Mouse (Mus musculus) heart, embryonic 11.5 days (tissue): ENCODE data around the gene Unc5cl. TPM values are rescaled to one million over a fixed set of nuclear protein-coding genes. Genes with fewer than 3 reads are reported as not detected.

Experiments
- ATAC-seq: fragments of 200-750 bp; cut with Nextera tagmentation; replicated peaks from 2 replicates; pipeline ENCODE4 v1.8.0; 2017; ENCODE audit warnings: moderate library complexity; ENCODE audit not compliant: insufficient number of reproducible peaks, low FRiP score, low TSS enrichment
- H3K27ac ChIP-seq: fragments of 300-500 bp; sonication (generic); 2 replicates; pipeline ENCODE4 v1.5.1; 2014; ENCODE audit warnings: mild to moderate bottlenecking, low read depth, low read length
- H3K27me3 ChIP-seq: fragments of 300-500 bp; sonication (generic); 2 replicates; pipeline ENCODE4 v1.6.1; 2014; ENCODE audit warnings: mild to moderate bottlenecking, low read length, mixed read lengths; ENCODE audit not compliant: control insufficient read depth, insufficient read depth
- H3K36me3 ChIP-seq: fragments of 300-500 bp; sonication (generic); 2 replicates; pipeline ENCODE4 v1.6.1; 2014; ENCODE audit warnings: mild to moderate bottlenecking, low read length, moderate library complexity, mixed read lengths; ENCODE audit not compliant: control insufficient read depth, insufficient read depth
- H3K4me1 ChIP-seq: fragments of 300-500 bp; sonication (generic); 2 replicates; pipeline ENCODE4 v1.6.1; 2014; ENCODE audit warnings: low read length; ENCODE audit not compliant: control insufficient read depth, insufficient read depth
- H3K4me2 ChIP-seq: fragments of 300-500 bp; sonication (generic); 2 replicates; pipeline ENCODE4 v1.6.1; 2014; ENCODE audit warnings: mild to moderate bottlenecking, moderate library complexity
- H3K4me3 ChIP-seq: fragments of 300-500 bp; sonication (generic); 2 replicates; pipeline ENCODE4 v1.5.1; 2014; ENCODE audit warnings: low read depth, low read length
- H3K9ac ChIP-seq: fragments of 300-500 bp; sonication (generic); 2 replicates; pipeline ENCODE4 v1.6.1; 2014; ENCODE audit warnings: mild to moderate bottlenecking, low read depth, low read length, moderate library complexity
- H3K9me3 ChIP-seq: fragments of 300-500 bp; sonication (generic); replicated peaks from 2 replicates; pipeline ENCODE4 v1.6.1; 2016; ENCODE audit warnings: low read length; ENCODE audit not compliant: control insufficient read depth
- WGBS: fragments of 180-500 bp; shearing (Covaris S2); extraction: QIAGEN DNeasy Blood & Tissue Kit; methylation state at CpG from one replicate; pipeline ENCODE4 v1.1.7; 2014; ENCODE audit not compliant: insufficient replicate concordance; 5-methylcytosine and 5-hydroxymethylcytosine counted together
- polyA plus RNA-seq: library from polyadenylated mRNA; unstranded; fragments of >200 nt; fragmentation: Nextera tagmentation; extraction: Ambion mirVana; gene quantifications from 2 replicates; pipeline ENCODE4 v1.2.1, GENCODE M21; 2014

The Unc5cl gene
- polyA plus RNA-seq, 1 experiment from 2014 or later, result 0.23 TPM

- Histone ChIP-seq H3K4me1 (peaks cover 47% of the 10 kb centered on the region), H3K27ac (peak overlapping the region; percentile 62), H3K4me3 (no peak overlapping the region), H3K36me3 (peaks cover 3% of the 10 kb centered on the region), H3K4me2 (no peak overlapping the region; the same call in 1 of the 2 replicates), H3K9me3 (no peaks in the 10 kb centered on the region), H3K27me3 (no peaks in the 10 kb centered on the region), H3K9ac (peak overlapping the region; percentile 50; the same call in 1 of the 2 replicates)
- WGBS, result 52% methylated on average over 11 of the region's 11 CpGs
- ATAC-seq, result 0 out of 2 replicates have a peak, but pooled peaks have one; percentile 15
Measured at GRCm38 (mm10) chr17:48427852-48428530, 26.7 kb upstream of the Unc5cl start.

- H3K4me3 ChIP-seq, result peak overlapping the region; percentile 56
- peak overlapping the region; percentile 79 for H3K9ac ChIP-seq
- H3K9me3 ChIP-seq, result no peaks in the 10 kb centered on the region
- no peaks in the 10 kb centered on the region for H3K27me3 ChIP-seq
- peak overlapping the region; percentile 98 for H3K27ac ChIP-seq
- peak overlapping the region; percentile 81 for H3K4me2 ChIP-seq
- ATAC-seq, result no peak
- peaks cover 47% of the 10 kb centered on the region for H3K4me1 ChIP-seq
- H3K36me3 ChIP-seq, result no peaks in the 10 kb centered on the region
- 20% methylated on average over 5 of the region's 5 CpGs for WGBS
Measured at GRCm38 (mm10) chr17:48430394-48430793, 24.3 kb upstream of the Unc5cl start.

- H3K4me3 ChIP-seq, result peak overlapping the region; percentile 56
- WGBS, result 53% methylated on average over 5 of the region's 5 CpGs
- no peaks in the 10 kb centered on the region for H3K36me3 ChIP-seq
- H3K4me2 ChIP-seq, result peak overlapping the region; percentile 81
- peaks cover 45% of the 10 kb centered on the region for H3K4me1 ChIP-seq
- peak overlapping the region; percentile 98 for H3K27ac ChIP-seq
- no peak for ATAC-seq
- H3K9ac ChIP-seq, result peak overlapping the region; percentile 79
- H3K27me3 ChIP-seq, result no peaks in the 10 kb centered on the region
- H3K9me3 ChIP-seq, result no peaks in the 10 kb centered on the region
Measured at GRCm38 (mm10) chr17:48431054-48431453, 23.6 kb upstream of the Unc5cl start.

GRCm38 (mm10) chr17:48432158-48432980 lies 22.3 kb upstream of the Unc5cl start, which contains the start of gene Apobec2:
TSS of gene Apobec2 (minus strand) at chr17:48432930.
- Histone ChIP-seq H3K27me3 (no peaks in the 10 kb centered on the region), H3K4me1 (peaks cover 45% of the 10 kb centered on the region), H3K9me3 (no peaks in the 10 kb centered on the region), H3K27ac (peak within 1 kb of the TSS; percentile 98), H3K4me3 (peak within 1 kb of the TSS; percentile 56), H3K36me3 (no peaks in the 10 kb centered on the region), H3K4me2 (peak within 1 kb of the TSS; percentile 81), H3K9ac (peak within 1 kb of the TSS; percentile 79)
- ATAC-seq, result peak; percentile 59; the same call in 1 of the 2 replicates
- WGBS, result 19% methylated on average over 16 of the region's 16 CpGs

- ATAC-seq, result no peak
- Histone ChIP-seq H3K4me1 (peaks cover 50% of the 10 kb centered on the region), H3K9me3 (no peaks in the 10 kb centered on the region), H3K4me2 (peak overlapping the region; percentile 81), H3K4me3 (no peak overlapping the region), H3K36me3 (no peaks in the 10 kb centered on the region), H3K27ac (peak overlapping the region; percentile 98), H3K9ac (no peak overlapping the region), H3K27me3 (no peaks in the 10 kb centered on the region)
- 66% methylated on average over 20 of the region's 20 CpGs for WGBS
Measured at GRCm38 (mm10) chr17:48433006-48433655, 21.6 kb upstream of the Unc5cl start.

GRCm38 (mm10) chr17:48433689-48434330 lies 20.9 kb upstream of the Unc5cl start:
- Histone ChIP-seq H3K4me2 (no peak overlapping the region), H3K27me3 (no peaks in the 10 kb centered on the region), H3K9ac (no peak overlapping the region), H3K4me3 (no peak overlapping the region), H3K9me3 (no peaks in the 10 kb centered on the region), H3K27ac (no peak overlapping the region), H3K4me1 (peaks cover 44% of the 10 kb centered on the region), H3K36me3 (no peaks in the 10 kb centered on the region)
- ATAC-seq, result no peak
- WGBS, result 45% methylated on average over 6 of the region's 6 CpGs

GRCm38 (mm10) chr17:48434479-48434878 lies 20.2 kb upstream of the Unc5cl start:
- Histone ChIP-seq H3K4me3 (no peak overlapping the region), H3K4me1 (peaks cover 37% of the 10 kb centered on the region), H3K9ac (no peak overlapping the region), H3K36me3 (no peaks in the 10 kb centered on the region), H3K27me3 (no peaks in the 10 kb centered on the region), H3K4me2 (no peak overlapping the region), H3K27ac (no peak overlapping the region), H3K9me3 (no peaks in the 10 kb centered on the region)
- no peak for ATAC-seq
- 69% methylated on average over 5 of the region's 5 CpGs for WGBS

GRCm38 (mm10) chr17:48436487-48436886 lies 18.2 kb upstream of the Unc5cl start:
- Histone ChIP-seq H3K4me3 (no peak overlapping the region), H3K36me3 (no peaks in the 10 kb centered on the region), H3K9ac (no peak overlapping the region), H3K4me2 (peak overlapping the region; percentile 9; the same call in 1 of the 2 replicates), H3K27ac (peak overlapping the region; percentile 96), H3K9me3 (no peaks in the 10 kb centered on the region), H3K27me3 (no peaks in the 10 kb centered on the region), H3K4me1 (peaks cover 30% of the 10 kb centered on the region)
- no peak; the same call in 1 of the 2 replicates for ATAC-seq
- 46% methylated on average over 1 of the region's 1 CpGs for WGBS
